Mouse (Mus musculus) embryonic facial prominence, embryonic 13.5 days (tissue): Measurements from ENCODE around the gene Atp8b3. TPM values are rescaled to one million over a fixed set of nuclear protein-coding genes. Genes with fewer than 3 reads are reported as not detected.

Experiments
- ATAC-seq: fragments of 200-750 bp; cut with Nextera tagmentation; 2 replicates; pipeline ENCODE4 v1.8.0; 2017; ENCODE audit warnings: low read depth; ENCODE audit not compliant: insufficient number of reproducible peaks, insufficient read depth, low FRiP score, low TSS enrichment
- H3K27ac ChIP-seq: fragments of 300-500 bp; sonication (generic); 2 replicates; pipeline ENCODE4 v1.5.1; 2015; ENCODE audit warnings: moderate library complexity, mild to moderate bottlenecking, inconsistent platforms
- H3K27me3 ChIP-seq: fragments of 300-500 bp; sonication (generic); 2 replicates; pipeline ENCODE4 v1.6.1; 2015; ENCODE audit warnings: mild to moderate bottlenecking, inconsistent platforms
- H3K36me3 ChIP-seq: fragments of 300-500 bp; sonication (generic); 2 replicates; pipeline ENCODE4 v1.6.1; 2015; ENCODE audit warnings: mild to moderate bottlenecking, inconsistent platforms
- H3K4me1 ChIP-seq: fragments of 300-500 bp; sonication (generic); 2 replicates; pipeline ENCODE4 v1.6.1; 2015; ENCODE audit warnings: inconsistent platforms
- H3K4me2 ChIP-seq: fragments of 300-500 bp; sonication (generic); 2 replicates; pipeline ENCODE4 v1.6.1; 2015; ENCODE audit warnings: moderate library complexity, mild to moderate bottlenecking, inconsistent platforms
- H3K4me3 ChIP-seq: fragments of 300-500 bp; sonication (generic); 2 replicates; pipeline ENCODE4 v1.5.1; 2015; ENCODE audit warnings: mild to moderate bottlenecking, inconsistent platforms
- H3K9ac ChIP-seq: fragments of 300-500 bp; sonication (generic); 2 replicates; pipeline ENCODE4 v1.6.1; 2015; ENCODE audit warnings: mild to moderate bottlenecking, inconsistent platforms
- H3K9me3 ChIP-seq: fragments of 300-500 bp; sonication (generic); 2 replicates; pipeline ENCODE4 v1.6.1; 2016; ENCODE audit warnings: inconsistent platforms
- WGBS: fragments of 180-500 bp; shearing (Covaris S2); methylation state at CpG from one replicate; pipeline ENCODE4 v1.1.7; 2015; ENCODE audit warnings: mixed read lengths; 5-methylcytosine and 5-hydroxymethylcytosine counted together
- polyA plus RNA-seq: library from polyadenylated mRNA; unstranded; fragments of >200 nt; fragmentation: Nextera tagmentation; extraction: Ambion mirVana; gene quantifications from 2 replicates; pipeline ENCODE4 v1.2.1, GENCODE M21; 2015

Gene Atp8b3
- 0.04 and 0.28 TPM in 2 replicates for polyA plus RNA-seq

DNA sequence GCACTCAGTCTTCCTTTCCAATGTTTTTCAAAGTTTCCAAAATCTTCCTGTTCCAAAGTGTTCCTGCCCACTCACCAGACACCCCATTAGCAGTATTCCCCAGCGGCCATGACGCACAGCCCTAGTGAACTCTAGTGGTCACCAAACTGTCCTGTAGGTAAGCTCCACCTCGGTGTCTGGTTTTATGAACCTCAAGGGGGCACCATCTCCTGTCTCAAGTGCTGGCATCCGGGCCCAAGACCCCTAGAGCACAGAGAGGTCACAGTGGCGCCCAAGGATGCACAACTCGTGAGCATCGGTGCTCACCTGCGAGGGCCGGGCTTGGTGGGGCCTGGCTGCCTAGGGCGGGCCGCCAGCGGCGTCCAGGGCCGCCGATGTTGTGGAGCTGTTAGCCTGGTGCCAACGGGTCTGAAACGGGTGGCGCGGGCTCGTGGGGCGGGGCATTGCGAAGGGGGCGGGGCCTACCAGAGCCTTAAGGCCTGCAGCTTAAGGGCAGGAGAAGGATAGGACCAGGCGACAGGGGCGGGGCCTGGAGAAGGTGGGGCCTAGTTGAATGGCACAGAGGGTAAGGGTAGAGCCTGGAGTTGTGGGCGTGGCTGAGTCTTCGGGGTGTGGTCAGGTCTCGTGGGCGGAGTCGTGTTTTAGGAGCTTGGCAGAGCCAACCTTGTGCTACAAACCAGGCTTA lies at the start of gene Atp8b3:
Gene Atp8b3, minus strand, starts transcription at position 415 of the 685 bp plus-strand sequence.
- no peak within 1 kb of the TSS for H3K9ac ChIP-seq

DNA sequence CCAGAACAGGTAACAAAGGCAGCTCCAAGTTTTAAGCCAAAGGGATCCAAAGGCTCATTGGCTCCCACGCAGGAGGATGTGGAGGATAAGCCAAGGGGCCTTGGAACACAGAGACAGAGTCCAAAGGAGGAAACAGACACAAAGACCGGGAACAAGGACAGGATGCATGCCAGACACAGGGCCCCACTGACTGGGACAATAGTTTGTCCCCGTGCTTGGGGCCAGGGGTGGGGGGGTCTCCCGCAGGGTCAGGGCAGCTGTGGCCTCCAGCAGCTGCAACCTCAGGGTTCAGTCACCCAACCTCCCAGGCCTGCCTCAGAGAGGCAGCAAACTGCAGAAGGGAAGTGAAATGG lies 48.4 kb upstream of the Atp8b3 start:
- WGBS: 35% methylated on average over 4 of the region's 4 CpGs
- Histone ChIP-seq H3K36me3 (peaks cover 42% of the 10 kb centered on the region), H3K4me3 (no peak overlapping the region), H3K27ac (peak overlapping the region; percentile 64), H3K27me3 (no peaks in the 10 kb centered on the region), H3K4me2 (peak overlapping the region; percentile 5; the same call in 1 of the 2 replicates), H3K4me1 (peaks cover 34% of the 10 kb centered on the region), H3K9me3 (no peaks in the 10 kb centered on the region), H3K9ac (peak overlapping the region; percentile 46; the same call in 1 of the 2 replicates)
- no peak for ATAC-seq

More for the DNA sequence above, at the start of gene Atp8b3:
- H3K27me3 ChIP-seq: peaks cover 51% of the 10 kb centered on the region
- 0 out of 2 replicates have a peak, but pooled peaks have one; percentile 45 for ATAC-seq
- peaks cover 33% of the 10 kb centered on the region for H3K36me3 ChIP-seq
- H3K27ac ChIP-seq: no peak within 1 kb of the TSS
- H3K9me3 ChIP-seq: no peaks in the 10 kb centered on the region
- 2% methylated on average over 30 of the region's 30 CpGs for WGBS
- H3K4me3 ChIP-seq: peak within 1 kb of the TSS; percentile 24
- peaks cover 18% of the 10 kb centered on the region for H3K4me1 ChIP-seq
- H3K4me2 ChIP-seq: peak within 1 kb of the TSS; percentile 48

DNA sequence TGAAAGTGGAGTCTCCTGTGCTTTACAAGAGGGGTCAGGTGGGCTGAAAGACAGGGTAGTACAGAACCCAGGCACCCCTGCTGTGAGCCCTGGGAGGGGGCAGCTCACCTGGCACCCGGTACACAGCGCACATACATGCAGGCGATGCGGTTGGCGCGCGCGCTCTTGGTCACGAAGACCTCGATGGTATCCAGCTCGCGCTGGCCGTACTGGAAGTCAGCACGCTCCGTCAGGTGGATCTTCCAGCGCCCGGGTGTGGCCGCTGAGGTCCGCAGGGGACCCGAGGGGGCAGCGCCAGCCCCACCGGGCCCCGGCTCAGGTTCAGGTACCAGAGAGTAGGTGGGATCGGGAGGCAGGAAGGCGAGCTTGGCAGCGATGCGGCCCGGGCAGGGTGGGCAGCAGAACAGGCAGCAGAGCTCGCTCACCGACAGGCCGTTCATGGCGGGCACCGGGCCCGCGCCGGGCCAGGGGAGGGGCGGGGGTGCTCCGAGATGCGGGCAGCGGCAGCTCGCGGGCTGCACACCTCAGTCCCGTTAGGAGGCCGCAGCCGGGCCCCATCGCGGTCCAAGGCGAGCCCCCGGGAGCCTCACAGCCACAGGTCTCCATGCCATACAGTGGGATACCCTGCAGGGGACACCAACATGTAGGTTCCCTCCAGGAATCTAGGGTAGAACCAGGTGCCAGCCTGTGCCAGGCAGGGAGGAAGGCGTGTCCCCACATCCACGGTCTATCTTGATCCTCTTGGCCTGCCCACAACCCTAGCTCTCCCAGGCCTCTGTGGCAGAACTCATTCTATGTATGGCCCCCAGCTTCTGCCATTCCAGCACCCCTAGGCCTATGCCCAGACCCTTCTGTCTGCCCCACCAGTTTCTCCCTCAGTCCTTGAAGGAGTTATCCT lies 47.7 kb upstream of the Atp8b3 start:
- peak overlapping the region; percentile 11; the same call in 1 of the 2 replicates for H3K4me2 ChIP-seq

DNA sequence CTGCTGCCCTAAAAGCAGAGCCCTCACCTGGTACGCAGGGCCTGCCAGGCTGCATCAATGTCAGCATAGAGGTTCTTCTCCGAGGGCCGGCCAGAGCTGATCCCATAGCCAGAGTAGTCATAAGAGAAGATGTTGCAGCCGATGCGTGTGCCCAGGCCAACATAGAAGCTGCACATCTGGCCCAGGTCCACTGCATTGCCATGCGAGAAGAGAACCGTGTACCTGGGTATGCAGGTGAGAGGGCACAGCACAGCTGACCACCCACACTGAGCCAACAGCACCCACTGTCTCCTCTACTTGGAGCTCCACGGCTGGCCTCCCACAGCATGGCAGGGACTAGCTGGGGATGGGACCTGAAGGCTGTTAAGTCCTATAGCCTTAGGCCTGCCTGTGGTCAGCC lies 46.7 kb upstream of the Atp8b3 start:
- Histone ChIP-seq H3K27me3 (no peaks in the 10 kb centered on the region), H3K4me1 (peaks cover 34% of the 10 kb centered on the region), H3K9ac (0 out of 2 replicates have a peak overlapping the region, but pooled peaks have one; percentile 44), H3K36me3 (peaks cover 42% of the 10 kb centered on the region), H3K27ac (peak overlapping the region; percentile 22; the same call in 1 of the 2 replicates), H3K4me2 (peak overlapping the region; percentile 11; the same call in 1 of the 2 replicates), H3K9me3 (no peaks in the 10 kb centered on the region), H3K4me3 (peak overlapping the region; percentile 12; the same call in 1 of the 2 replicates)
- WGBS: 89% methylated on average over 8 of the region's 8 CpGs
- no peak for ATAC-seq

More for the DNA sequence above, 47.7 kb upstream of the Atp8b3 start:
- H3K27me3 ChIP-seq: no peaks in the 10 kb centered on the region
- H3K4me1 ChIP-seq: peaks cover 34% of the 10 kb centered on the region
- WGBS: 94% methylated on average over 51 of the region's 51 CpGs
- no peak overlapping the region for H3K4me3 ChIP-seq
- no peak for ATAC-seq
- peaks cover 42% of the 10 kb centered on the region for H3K36me3 ChIP-seq
- H3K9me3 ChIP-seq: no peaks in the 10 kb centered on the region
- H3K27ac ChIP-seq: peak overlapping the region; percentile 64
- peak overlapping the region; percentile 46; the same call in 1 of the 2 replicates for H3K9ac ChIP-seq

DNA sequence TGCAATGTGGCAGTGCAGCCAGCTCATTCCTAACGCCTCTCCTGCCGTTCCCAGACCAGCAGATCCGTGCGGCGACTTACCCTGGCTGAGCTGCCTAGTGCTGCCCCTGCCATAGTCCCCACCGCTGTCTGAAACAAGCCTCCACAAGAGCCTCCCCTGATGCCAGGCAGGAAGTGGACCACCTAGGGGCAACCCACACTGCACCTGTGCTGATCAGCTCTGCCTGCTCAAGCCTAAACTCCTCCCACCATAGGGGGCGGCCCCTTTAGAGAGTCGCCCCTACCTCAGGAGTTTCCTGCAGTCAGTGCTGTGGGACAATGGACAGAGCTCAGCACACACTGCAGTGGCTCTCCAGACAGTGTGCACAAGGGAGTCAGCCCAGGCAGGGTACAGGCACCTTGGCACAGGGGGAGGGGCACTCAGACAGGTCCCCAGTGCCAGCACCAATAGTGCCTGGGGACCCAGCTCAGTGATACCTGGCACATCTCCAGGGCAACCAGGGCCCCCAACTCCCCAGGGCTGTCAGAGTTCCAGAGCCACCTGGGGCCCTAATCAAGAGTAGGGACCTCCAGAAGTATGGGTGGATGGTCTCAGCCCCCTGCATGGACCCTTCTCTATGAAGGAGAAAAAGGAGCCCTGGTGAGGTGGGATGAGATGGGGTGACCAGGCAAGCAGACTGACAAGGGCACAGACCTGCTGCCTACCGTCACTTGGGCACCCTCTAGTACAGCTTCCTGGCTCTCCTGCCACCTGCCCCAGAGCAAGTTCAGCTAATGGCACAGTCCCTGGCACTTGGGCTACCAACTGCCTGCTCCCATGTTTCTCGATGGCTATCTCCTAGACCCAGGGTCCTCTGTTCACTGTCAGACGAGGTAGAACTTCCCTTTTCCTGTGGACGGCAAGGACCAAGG lies 46.0 kb upstream of the Atp8b3 start:
- 0 out of 2 replicates have a peak overlapping the region, but pooled peaks have one; percentile 12 for H3K4me3 ChIP-seq
- H3K27ac ChIP-seq: peak overlapping the region; percentile 22
- H3K9me3 ChIP-seq: no peaks in the 10 kb centered on the region
- ATAC-seq: peak; percentile 8; the same call in 1 of the 2 replicates
- peaks cover 42% of the 10 kb centered on the region for H3K36me3 ChIP-seq
- 73% methylated on average over 12 of the region's 12 CpGs for WGBS
- H3K4me1 ChIP-seq: peaks cover 34% of the 10 kb centered on the region
- peak overlapping the region; percentile 44; the same call in 1 of the 2 replicates for H3K9ac ChIP-seq
- no peaks in the 10 kb centered on the region for H3K27me3 ChIP-seq
- H3K4me2 ChIP-seq: 0 out of 2 replicates have a peak overlapping the region, but pooled peaks have one; percentile 11

DNA sequence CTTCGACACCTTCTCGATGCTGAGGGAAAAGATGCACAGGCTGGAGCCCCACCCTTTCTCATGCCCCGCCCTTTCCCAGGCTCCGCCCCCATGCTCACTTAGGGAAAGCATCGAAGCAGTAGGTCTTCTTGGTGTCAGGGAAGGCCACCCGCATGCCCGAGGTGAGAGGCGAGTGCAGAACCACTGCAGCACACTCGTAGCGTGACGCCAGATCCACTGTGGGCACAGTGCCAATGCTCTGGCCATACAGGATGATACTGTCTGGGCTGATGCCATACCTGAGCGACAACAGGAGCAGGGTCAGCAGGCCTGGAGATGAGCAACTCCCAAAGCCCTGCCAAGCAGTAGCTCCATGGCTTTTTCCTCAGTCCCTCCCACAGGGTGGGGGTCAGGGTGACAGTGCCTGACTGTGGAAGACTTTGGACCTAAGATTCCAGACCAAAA lies 45.1 kb upstream of the Atp8b3 start:
- Histone ChIP-seq H3K4me3 (no peak overlapping the region), H3K27ac (no peak overlapping the region)
- WGBS: 63% methylated on average over 12 of the region's 12 CpGs

DNA sequence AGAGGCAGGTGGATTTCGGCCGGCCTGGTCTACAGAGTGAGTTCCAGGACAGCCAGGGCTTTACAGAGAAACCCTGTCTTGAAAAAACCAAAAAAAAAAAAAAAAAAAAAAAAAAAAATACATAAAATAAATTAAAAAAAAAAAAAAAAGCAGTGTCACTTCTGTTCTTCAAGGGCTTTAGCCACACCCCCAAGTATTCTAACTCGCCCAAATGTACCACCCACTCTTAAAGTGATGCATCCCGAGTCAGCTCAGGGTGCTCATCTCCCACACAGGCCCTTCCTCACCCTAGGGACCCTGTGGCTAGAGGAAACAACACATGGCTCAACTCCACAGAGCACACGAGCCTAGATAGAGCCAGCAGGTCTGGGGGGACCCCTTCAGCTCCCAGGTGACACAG lies 44.1 kb upstream of the Atp8b3 start:
- no peak overlapping the region for H3K4me2 ChIP-seq
- peak overlapping the region; percentile 23; the same call in 1 of the 2 replicates for H3K27ac ChIP-seq
- no peak for ATAC-seq
- peaks cover 42% of the 10 kb centered on the region for H3K36me3 ChIP-seq
- H3K9ac ChIP-seq: no peak overlapping the region
- peaks cover 36% of the 10 kb centered on the region for H3K4me1 ChIP-seq
- no peaks in the 10 kb centered on the region for H3K9me3 ChIP-seq
- no peak overlapping the region for H3K4me3 ChIP-seq
- H3K27me3 ChIP-seq: no peaks in the 10 kb centered on the region
- WGBS: 90% methylated on average over 5 of the region's 5 CpGs

More for the DNA sequence above, 45.1 kb upstream of the Atp8b3 start:
- Histone ChIP-seq H3K9ac (no peak overlapping the region), H3K4me1 (peaks cover 36% of the 10 kb centered on the region), H3K27me3 (no peaks in the 10 kb centered on the region), H3K36me3 (peaks cover 42% of the 10 kb centered on the region), H3K4me2 (no peak overlapping the region), H3K9me3 (no peaks in the 10 kb centered on the region)
- ATAC-seq: no peak

DNA sequence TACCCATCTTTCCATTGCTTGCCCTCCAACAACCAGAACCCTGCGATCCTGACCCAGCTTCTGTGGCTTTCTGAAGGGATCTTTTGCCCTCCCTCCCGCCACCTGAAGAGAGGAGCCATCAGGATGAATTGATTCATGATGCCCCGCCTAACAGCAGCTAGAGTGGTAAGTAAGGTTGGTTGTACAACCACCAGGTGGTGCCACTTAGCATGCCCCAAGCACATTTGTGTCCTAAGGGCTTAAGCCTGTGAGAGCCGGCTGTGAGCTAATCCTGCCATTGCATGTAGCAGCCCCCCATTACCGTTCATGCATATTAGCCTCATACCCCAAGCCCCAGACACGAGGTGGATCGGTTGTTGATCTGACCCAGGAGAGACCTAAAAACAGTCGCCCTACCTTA lies 40.0 kb upstream of the Atp8b3 start:
- peak overlapping the region; percentile 86 for H3K9ac ChIP-seq
- H3K27me3 ChIP-seq: no peaks in the 10 kb centered on the region
- peaks cover 39% of the 10 kb centered on the region for H3K4me1 ChIP-seq
- H3K9me3 ChIP-seq: no peaks in the 10 kb centered on the region
- H3K36me3 ChIP-seq: peaks cover 13% of the 10 kb centered on the region
- 5% methylated on average over 8 of the region's 8 CpGs for WGBS
- peak overlapping the region; percentile 89 for H3K4me3 ChIP-seq
- peak overlapping the region; percentile 88 for H3K4me2 ChIP-seq
- peak overlapping the region; percentile 95 for H3K27ac ChIP-seq
- ATAC-seq: no peak

DNA sequence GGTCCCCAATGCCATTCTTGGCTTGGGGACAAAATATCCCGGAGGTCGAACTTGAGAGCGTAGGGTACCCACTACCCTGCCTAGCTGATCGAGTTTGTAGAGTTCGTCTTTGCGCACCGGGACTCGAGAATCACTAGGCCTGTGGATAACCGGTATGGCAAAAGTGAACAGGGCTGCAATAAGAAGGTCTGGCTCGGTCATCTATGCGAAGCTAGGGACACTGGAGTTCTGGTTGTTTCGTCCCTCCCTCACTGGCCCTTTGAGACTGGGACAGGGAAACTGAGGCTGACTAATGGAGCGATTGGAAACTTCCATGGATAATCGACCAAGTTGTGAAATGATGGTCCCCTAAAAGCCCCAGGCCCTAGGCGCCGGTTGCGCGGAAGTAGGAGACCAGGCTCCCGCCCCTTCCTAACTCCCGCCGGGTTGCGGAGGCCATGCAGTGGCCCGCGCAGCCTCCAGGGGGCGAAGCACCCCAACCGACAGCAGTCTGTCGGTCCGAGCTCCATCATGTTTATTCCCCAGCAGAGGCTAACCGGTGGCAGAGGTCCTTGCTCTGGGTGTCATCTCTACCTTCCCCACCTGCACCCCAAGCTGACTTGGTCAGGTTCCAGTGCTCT lies 39.3 kb upstream of the Atp8b3 start:
- no peak; the same call in 1 of the 2 replicates for ATAC-seq
- H3K9me3 ChIP-seq: no peaks in the 10 kb centered on the region
- under 1% methylated on average over 29 of the region's 29 CpGs for whole genome bisulfite sequencing
- peak overlapping the region; percentile 89 for H3K4me3 ChIP-seq
- peaks cover 46% of the 10 kb centered on the region for H3K4me1 ChIP-seq
- no peaks in the 10 kb centered on the region for H3K27me3 ChIP-seq
- peak overlapping the region; percentile 95 for H3K27ac ChIP-seq
- H3K9ac ChIP-seq: peak overlapping the region; percentile 86
- peaks cover 6% of the 10 kb centered on the region for H3K36me3 ChIP-seq
- H3K4me2 ChIP-seq: peak overlapping the region; percentile 88
